Mouse (Mus musculus) CD4-positive helper T cell, adult 2 months (primary cell): ENCODE data around the gene Amfr.

Experiments used
- DNase-seq: peaks from one replicate; pipeline ENCODE4 v3.0.0-alpha.2; 2012; ENCODE audit warnings: low read depth, missing footprints, low spot score

Amfr gene

DNA sequence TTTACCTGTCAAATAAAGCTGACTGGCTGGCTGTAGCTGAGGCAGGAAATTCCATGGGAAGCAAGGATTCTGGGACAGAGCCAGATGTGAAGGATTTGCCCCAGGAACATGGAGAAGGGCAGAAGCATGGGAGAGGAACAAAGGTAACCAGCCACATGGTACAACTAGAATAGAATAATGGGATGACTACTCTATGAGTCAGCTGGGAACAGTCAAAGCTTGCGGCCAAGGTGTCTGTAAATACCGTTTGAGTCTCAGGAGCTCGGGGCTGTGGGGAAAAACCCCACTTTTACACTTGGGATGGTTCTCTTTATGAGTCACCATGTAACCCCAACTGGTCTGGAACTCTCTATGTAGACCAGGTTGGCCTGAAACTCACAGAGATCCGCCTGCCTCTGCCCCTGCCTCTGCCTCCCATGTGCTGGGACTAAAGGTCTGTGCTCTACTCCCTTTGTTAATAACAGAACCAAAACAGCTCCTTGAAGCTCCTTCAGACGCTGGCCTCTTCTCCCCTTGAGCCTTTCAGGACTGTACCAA, 30.9 kb downstream of the Amfr start:
- no peak for DNase-seq

DNA sequence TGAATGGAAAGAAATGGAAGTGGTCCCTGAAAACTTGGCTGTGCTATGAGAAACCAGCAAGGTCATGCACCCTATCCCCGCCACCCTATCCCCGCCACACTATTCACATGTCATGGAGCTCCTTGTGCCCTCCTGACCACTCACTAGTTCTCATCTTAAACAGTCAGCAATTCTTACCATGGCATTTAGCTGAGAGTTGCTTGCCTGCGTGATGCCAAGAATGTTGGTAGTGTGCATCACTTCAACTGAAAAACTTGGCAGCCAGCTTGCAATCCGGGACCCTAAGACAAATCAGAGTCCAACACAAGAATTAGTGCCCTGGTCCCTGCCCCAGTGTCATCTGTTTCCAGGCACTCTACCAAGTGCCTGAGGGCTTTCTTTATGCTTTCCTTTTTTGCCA, 32.5 kb downstream of the Amfr start:
- DNase-seq, result no peak

DNA sequence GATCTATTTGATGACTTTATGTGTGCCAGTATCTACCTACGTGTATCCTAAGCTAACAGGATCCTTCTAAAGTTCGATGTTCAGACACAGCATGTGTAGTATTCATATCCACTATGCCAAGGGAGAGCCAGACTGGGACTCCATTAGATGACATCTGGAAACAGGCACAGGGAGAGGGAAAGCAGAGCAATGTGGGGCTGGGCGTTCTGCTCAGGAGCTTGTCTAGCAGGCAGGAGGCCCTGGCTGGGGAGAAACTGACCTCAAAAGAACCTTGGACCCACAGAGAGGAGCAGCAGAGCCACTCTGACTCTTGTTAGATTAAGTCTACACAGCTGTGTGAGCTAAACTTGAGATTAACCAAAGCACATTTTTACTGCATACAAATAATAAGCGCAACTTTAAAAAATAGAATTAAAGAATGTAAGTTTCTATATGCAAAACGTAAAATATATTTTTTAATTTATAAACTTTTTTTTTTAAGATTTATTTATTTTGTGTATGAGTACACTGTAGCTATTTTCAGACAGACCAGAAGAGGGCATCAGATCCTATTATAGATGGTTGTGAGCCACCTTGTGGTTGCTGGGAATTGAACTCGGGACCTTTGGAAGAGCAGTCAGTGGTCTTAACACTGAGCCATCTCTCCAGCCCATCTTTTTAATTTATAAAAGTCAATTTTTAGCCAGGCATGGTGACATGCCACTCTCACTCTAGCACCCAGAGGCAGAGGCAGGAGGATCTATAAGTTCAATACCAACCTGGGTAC, 36.0 kb downstream of the Amfr start:
- DNase-seq, result no peak

DNA sequence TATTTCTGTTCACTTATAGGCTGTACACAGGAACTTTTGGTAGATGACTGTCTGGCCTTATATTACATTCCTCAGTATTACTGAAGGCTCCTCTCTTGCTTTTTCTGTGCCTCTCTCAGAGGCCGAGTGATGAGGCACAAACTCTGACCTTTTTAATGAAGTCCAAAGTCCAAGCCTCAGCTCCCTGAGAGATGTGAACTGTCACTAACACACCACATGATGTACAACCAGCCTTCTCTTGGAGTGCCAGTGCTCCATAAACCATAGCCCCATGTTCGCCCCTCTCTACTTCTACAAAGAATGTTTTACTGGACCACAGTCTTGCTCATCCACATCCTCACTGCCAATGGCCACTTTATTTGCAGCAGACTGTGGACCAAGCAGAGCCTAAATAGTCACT, 37.3 kb downstream of the Amfr start:
- no peak for DNase-seq

DNA sequence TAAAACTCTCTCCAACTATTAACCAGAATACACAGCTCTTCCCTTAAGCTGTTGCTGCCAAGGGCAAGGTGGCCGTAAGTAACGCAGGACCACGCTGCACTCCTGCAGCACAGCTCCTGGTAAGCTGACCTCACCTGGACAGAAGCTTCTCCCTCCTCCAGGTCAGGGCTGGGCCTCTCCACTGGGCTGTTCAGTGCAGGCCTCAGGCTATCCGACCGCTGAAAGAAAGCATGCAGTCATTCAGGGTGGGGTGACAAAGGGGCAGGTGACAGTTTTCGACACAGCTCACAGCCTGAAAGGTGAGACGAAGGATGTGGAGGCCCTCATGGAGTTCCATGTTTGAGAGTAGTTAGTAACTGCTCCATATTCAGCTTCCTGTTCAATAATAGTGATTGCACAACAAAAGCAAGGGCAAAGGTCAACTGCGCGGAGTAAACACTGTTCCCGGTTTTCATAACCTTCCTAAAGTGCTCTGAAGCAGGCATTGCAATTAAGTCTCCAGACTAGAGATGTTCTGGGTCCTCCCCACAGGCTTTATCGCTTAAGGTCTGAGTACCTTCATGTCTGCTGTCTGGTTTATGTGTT, 37.9 kb downstream of the Amfr start:
- DNase-seq, result no peak

DNA sequence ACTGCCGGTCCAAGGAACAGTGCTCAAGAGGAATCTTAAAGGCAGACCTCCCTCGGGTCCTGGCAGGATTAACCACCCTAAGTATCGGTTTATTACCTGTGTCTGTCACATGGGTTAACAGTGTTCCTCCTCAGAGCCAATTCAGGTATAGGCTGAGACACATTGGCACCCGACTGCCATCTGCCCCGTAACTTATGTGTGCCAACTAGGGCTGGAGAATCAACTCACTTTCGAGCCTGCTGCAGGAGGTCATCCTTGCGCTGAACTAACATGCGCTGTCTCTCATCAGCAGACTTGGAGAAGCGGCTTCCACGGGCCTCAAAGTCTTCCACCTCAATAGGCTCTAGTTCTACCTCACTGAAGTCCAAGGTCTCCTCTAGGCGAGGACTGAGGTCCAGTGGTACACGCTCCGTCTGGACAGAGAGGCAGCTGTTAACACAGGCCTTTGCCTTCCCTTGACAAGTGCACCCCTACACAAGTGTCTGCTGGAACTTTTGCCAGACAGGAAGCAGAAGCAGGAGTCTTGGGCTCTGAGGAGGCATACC, 38.7 kb downstream of the Amfr start:
- DNase-seq, result no peak

DNA sequence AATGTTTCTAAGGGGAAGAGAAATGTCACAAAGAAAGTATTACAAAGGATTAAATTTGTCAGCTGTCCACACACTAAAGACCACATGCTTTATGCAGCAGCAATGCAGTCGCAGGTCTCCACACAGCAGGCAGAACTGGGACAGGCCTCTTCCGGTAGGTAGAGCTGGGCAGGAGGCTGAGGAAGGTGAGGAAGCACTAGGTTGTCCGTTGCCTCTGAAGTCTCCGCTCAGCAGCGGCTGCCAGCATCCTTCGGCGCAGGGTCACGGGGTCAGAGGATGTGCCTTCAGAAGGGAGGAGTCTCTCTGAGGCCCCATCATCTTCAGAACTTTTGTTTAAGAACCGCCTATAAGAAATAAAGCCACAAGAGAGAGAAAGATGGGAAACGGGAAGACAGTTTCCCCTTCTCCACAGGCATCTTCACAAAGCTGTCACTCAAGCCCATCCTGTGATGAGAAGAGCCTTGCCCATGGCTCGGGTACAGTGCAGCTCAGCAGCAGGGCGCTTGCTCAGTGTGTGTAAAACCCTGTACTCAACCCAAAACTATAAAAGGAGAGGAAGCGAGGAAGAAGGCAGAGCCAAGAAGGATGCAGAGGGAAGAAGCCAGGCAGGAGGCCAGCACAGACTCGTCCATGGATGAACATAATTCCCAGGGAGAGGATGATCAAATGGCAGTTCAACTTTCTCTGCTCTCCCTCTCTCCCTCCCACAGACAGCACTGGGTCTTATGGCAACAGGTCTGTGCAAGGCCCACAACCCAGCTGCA, 39.5 kb downstream of the Amfr start:
- DNase-seq, result no peak

DNA sequence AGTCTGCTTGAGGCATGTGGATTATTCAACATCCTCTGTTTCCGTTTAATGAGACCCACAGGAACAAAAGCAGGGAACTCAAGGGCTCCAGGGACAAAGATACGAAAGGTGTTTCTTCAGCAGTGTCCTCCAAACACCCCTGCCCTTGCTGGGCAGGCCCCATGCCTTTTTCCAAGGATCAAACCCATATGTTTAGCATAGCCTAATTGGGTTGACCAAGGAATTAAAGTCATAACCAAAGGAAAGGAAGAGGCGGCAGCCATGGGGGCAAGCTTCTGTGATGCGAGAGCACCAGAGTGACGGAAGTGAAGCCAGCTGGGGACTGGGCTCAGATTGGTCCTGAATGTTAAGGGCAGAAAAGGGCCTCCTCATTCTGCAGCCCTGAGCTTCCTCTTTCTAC, 40.4 kb downstream of the Amfr start:
- DNase-seq, result no peak

DNA sequence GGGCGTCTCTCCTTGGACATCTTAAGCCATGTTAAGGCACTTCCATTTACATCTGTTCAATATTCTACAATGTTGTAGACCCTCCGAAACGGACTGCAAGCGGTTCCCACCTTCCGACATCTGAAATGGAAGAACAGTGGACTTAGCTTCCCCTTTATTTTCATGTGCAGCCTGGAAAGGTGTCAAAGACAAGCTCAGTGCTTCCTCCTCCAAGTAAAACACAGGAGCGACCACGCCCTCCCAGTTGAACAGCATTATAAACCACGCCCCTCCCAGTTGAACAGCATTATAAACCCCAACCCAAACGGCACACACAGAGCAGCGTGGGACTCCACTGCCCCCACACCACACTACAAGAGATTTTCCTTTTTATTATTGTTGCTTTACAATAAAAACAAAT, 41.2 kb downstream of the Amfr start:
- DNase-seq, result no peak

DNA sequence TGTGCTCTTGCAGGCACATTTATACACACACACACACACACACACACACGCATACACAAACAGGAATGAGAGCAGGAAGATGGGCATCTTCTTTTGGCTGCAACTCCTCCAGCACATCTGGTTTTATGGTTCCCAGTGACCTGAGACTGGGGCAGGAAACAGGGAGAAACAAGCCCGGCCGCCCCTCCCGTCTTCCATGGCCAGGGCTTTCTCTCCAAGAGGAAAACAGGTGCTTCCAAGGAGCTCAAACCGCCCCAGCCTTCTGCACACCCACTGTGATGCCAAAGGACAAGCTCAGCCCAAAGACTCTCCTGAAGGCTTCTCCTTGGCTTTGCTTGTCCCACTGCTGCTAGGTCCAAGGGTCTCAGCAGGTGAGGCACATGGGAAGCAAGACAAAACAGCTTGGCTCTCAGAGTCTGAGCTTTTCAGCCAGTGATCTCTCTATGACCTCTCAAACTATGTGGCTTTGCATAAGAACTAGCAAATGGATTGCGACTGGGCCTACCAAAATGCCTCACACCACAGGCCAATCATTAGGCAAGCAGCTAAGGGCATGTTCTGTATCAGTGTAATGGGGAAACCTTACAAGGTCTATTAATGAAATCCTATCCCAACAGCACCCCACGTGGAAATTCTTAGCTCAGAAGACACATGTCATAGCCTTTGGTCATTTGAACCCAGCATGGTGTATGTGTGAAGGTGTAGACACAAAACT, 42.9 kb downstream of the Amfr start:
- DNase-seq, result no peak

DNA sequence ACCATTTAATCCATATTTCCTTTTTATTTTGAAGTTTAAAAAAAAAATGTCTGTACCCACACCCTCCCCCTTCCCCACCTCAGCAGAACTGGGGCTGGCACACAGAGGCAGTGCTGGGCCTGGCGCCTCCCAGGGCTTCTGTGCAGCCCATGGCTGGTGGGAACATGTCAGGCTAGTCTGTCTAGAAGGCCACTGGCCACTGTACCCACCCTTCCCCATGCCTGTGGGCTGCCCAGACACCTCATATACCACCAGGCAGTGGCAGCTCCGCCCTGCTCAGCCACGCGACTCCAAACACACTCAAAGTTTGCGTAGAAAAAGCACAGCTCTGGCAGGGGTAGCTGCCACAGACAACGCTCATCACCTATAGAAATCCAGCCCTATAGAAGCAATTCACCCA, 44.3 kb downstream of the Amfr start:
- no peak for DNase-seq

DNA sequence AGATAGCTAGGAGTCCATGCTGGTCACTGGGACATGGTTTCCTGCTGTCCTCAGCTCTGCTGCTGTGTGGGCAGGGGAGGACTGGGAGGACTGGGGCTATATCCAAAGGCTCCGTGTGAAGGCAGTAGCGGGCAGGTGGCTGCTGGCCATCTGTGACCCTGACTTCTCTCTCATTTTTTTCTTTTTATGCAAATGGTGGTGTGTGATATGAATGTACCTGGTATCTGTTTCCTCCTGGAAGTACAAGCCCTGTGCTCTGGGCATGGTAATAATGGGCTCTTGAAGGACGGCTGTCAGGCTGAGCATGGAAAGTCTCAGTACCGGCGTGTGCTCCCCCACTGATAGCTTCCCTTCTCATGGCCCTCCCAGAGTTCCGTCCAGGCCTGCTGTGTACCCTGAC, 51.7 kb downstream of the Amfr start:
- DNase-seq, result no peak

DNA sequence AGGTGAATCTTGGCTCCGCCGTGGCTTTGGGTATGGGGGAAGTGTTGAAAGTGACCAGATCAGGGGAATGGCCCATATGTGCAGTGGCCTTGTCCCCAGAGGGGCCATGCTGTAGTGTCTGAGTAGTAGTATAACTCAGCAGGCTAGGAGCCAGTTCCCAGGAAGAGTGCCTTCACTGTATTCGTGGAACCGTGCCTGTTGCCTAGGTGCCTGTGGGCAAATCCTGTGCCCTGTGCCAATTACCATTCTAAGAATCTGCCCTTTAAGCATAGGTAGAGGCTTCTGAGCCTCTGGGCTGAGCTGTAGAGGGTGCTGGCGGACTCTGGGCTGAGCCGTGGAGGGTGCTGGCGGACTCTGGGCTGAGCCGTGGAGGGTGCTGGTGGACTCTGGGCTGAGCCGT, 54.2 kb downstream of the Amfr start:
- DNase-seq, result no peak

DNA sequence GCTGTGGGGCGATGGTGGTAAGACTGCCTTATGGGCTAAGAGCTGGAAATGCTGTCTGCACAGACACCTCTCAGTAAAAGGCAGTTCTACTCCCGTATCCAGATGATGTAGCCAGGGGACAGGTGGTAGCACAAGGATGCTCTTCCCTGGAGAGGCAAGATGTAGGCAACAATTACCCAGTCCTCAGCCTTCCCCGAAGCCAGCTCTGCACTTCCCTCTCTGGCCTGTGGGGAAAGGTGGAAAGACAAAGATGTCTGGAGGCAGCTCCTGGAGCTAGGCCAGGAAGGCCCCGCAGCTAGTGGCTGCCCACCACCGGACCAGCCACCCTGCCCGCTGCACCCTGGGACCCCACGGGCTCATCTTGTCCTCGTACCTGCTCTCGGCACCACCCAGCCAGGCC, 60.1 kb downstream of the Amfr start:
- no peak for DNase-seq

DNA sequence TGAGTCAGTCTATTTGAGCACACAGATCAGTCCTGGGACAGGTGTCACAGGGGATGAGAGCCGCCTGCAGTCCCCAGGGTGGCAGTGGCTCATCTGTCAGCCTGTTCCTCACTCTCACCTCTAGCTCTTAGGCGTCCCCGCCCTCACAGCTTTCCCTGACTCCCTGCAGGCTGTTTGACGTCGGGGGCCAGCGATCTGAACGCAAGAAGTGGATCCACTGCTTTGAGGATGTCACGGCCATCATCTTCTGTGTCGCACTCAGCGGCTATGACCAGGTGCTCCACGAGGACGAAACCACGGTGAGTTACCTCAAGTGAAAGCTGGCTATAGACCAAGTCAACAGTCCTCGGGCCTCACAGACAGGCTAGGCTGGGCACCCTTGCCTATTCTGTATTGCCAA, 62.5 kb downstream of the Amfr start:
- no peak for DNase-seq

DNA sequence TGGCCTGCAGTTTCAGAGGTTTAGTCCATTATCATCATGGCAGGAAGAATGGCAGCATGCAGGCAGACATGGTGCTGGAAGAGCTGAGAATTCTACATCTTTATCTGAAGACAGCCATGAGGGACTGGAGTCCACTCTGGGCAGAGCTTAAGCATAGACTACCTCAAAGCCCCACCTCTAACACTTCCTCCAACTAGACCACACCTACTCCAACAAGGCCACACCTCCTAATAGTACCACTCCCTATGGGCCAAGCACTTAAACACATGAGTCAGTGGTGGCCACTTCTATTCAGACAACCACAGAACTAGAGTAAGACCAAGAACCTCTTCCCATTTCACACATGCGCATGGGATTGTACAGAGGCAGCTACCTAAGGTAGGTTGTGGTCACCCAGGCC, 66.2 kb downstream of the Amfr start:
- DNase-seq, result no peak

DNA sequence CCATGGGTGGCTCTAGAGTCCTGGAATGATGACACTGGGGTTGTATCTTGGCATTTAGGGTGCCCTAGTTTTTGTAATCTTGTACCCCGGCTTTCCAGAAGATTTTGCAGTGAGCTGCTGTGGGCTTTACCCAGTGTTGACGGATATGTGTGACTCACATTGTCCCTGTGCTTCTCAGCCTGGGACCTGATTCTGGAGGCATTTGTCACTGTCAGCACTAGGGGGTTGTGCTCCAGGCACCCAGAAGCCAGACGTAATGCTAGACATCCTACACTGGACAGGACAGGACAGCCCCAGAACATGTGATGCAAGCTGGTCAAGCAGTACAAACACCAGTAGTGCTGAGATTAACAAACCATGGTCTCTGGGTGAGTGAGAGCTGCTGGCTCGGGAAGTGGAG, 66.9 kb downstream of the Amfr start:
- no peak for DNase-seq

DNA sequence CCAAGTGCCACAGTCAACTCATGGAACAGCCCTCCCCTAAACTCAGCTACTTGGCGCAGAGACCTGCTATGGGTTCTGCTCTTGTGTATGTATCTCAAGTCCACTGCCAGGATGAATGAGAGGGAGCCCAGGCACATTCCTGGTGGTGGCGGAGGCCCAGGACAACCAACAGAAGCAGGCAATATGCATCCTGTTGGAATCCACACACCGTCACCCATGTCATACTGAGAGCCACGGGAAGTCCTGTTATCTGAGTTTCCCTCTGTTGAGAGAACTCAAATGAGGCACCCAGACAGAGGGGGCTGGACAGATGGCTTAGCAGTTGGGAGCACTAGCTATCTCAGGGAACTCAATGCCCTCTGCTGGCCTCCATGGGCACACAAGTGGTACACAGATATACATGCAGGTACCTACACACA, 71.0 kb downstream of the Amfr start:
- no peak for DNase-seq

DNA sequence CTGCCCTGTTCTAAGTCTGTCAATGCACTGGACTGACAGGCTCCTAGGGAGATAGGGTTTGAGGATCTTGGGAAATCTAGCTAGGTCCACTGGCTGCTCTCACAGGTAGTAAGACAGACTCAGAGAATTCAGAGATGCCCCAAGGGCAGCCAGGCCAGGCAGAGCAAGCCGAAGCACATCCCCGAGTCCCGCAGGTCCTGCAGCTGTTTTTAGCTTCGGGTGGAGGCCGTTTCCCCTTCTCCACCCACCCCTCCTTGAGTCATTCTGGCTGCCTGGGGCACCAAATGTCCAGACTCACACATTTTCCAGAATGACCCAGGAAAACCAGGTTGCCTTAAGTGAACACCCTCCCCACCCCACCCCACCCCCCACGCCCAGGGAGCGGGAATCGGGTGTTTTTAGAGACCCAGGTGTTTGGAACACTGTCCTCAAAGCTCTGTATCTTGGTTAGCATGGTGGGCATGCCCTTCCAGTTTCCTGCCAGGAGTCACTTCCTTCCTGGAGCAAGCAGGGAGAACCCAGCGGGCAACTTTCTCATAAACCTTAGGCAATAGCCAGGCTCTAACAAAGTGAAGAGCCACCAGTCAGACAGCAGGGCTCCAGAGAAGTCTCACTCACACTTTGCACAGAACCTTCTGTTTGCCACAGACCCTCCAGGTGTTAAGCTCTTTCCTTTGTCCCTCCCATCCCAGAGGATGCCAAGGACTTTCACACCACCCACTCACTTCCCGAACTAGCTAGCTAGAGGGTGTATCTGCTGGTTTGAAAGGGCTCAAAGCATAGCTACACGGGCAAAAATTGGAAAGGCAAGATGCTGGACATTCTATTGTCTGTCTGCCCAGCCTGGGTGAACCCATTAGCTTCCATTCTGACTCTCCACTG, 71.9 kb downstream of the Amfr start:
- no peak for DNase-seq

DNA sequence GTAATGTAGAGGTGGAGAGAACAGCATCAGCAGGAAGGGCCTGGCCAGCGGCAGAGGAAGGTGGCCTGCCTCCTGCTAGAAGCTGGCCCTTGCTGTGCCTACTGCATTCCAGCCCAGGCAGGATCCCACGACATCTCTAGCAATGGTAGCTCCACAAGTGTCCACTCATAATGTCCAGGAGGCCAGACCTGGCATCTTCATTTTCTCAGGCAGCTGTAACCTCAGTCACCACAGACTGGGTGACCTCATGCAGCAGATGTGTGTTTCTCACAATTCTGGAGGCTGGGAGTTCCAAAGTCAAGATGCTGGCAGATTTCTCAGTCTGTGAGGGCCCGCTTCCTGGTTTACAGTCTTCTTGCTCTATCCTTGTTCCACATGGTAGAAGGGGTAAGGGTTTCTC, 74.4 kb downstream of the Amfr start:
- no peak for DNase-seq

DNA sequence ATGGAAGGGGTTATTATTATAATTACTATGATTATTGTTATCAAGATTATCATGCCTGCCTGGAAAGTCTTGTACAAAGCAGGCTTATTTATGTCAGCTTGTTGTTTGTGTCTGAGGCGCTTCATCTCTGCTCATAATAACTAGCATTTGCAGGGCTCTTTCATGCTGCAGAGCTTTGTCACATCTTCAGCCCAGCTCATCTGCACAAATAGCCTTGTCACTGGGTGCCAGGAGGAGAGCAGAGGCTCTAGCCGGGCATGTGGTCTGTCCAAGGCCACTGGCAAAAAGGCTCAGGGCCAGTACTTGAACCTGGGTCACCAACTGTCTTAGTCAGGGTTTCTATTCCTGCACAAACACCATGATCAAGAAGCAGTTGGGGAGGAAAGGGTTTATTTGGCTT, 79.4 kb downstream of the Amfr start:
- no peak for DNase-seq
